Mouse (Mus musculus): ENCODE data around the gene Rnf214.
"Not testable (repeated sequence)": the region's sequence is repeated elsewhere in the genome, so short reads cannot be mapped to it uniquely, and the experiment has no call there.

Gene Rnf214

DNA sequence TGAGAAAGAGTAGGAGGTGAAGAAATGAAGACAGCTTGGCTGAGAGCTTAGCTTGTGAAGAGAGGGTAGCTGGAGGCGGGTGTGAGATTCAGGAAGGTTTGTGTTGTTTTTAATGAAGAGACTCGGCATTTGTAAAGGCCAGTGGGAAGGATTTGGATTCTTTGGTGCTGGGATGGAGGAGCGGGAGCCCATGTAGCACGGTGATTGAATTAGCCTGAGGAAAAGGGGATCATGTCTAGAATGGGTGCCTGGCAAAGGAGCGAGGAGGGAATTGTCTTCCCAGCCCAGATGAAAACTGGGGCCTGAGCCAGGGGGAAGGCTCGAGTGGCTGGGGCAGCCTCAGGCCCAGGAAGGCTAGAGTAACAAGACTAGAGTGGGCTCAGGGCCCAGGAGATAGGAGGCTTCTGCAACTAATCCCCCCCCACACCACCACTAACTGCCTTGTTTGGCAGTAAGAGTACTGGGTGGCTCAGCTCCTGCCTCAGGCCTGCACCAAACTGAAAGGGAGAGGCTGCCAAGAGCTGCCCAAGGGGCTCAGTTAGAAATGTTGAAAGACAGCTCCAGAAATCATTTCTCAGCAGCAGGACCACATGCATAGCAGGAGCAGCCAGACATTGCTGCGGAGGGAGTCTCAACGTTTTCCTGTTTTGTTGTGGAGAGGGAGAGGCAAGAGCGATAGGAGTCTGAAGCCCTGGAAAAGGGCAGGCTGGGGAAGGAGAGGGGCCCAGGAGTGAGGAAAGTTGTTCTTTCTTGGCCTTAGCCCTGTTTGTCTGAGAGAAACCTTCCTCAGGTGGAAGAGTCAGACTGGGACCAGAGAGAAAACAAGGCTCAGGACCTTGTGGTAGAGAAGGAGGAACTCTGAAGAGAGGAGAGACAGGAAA lies 56.9 kb downstream of the Rnf214 start:
- DNase-seq: no peak

GRCm38 (mm10) chr9:45846891-45847460 lies 59.7 kb downstream of the Rnf214 start:
- no peak for DNase-seq

- DNase-seq: not testable (repeated sequence)
These were observed 60.5 kb downstream of the Rnf214 start for GRCm38 (mm10) chr9:45846176-45846575.

GRCm38 (mm10) chr9:45845541-45845940 lies 61.2 kb downstream of the Rnf214 start:
- no peak for DNase-seq

GRCm38 (mm10) chr9:45843780-45844179 lies 62.9 kb downstream of the Rnf214 start:
- no peak for DNase-seq

- no peak for DNase-seq
These were observed 63.7 kb downstream of the Rnf214 start for GRCm38 (mm10) chr9:45843007-45843406.

DNA sequence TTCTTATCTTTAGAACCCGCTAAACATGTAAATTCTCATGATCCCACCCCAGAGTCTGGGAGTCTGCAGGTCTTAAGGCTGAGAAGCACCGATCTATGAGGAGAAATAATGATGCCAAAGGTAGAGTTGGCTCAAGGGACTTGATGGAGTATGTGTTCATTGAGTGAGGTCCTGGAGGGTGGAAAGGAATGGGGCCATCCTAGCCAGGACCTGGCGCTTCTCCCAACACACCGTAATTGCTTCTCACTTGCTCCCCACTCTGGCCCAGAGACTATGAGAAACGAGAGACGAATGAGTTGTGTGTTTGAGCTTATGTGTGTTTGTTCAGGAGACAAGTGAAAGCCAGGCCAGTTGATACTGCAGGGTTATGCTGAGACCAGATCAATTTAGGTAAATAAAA lies 65.3 kb downstream of the Rnf214 start:
- no peak for DNase-seq

- DNase-seq: no peak
These were observed 66.4 kb downstream of the Rnf214 start for GRCm38 (mm10) chr9:45840331-45840730.

DNA sequence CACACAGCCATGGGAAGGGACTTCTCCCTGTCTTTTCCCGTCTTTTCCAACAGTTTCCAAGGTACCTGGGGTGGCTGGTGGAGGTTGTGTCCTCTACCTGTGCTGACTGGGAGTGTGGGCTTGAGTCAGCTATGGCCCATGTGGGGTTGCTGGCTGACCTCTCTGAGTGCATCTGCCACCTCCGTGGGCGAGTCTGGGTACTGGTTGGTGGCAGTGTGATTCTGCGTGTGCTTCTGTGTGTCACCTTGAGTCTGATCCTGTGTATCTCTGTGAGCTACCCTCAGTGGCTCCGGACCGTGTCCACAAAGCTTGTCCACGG lies 66.8 kb downstream of the Rnf214 start:
- no peak for DNase-seq

GRCm38 (mm10) chr9:45839139-45839981 lies 67.4 kb downstream of the Rnf214 start:
- no peak for DNase-seq

GRCm38 (mm10) chr9:45838434-45839138 lies 68.1 kb downstream of the Rnf214 start, which contains the start of gene Bace1:
Bace1 (plus strand) TSS chr9:45838580.
- DNase-seq: peak; percentile 26

DNA sequence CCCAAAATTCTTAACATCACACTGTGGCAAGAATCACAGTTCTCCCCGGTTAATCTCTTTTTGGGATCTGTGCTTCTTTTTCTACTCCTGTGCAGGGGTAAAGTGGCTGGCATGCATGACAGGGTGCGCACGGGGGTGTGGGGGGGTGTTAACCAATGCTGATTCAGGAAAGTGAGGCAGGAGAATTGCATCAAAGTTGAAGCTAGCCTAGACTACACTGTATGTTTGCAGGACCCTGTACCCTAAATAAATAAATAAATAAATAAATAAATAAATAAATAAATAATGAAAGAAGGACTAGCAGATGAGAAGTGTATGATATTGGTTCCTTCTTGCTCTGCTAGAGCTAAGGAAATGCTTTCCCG lies 68.7 kb downstream of the Rnf214 start:
- DNase-seq: no peak

GRCm38 (mm10) chr9:45833461-45833860 lies 73.2 kb downstream of the Rnf214 start:
- no peak for DNase-seq

DNA sequence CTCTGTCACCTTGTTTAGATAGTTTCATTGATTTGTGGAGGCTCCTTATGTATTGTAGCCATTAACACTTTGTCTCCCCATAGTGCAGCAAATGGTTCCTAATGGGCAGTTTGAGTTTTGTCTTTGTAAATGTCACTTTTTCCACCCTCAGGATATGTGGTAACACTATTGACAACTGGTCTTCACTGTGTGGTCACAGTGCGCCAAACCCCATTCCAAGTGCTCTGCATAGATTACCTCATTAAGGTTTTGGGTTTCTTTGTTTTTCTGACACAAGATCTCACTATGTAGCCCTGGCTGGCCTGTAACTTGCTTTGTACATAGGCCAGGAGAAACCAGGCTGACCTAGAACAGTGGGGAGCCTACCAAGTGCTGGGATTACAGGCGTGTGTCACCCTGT lies 73.8 kb downstream of the Rnf214 start:
- no peak for DNase-seq

DNA sequence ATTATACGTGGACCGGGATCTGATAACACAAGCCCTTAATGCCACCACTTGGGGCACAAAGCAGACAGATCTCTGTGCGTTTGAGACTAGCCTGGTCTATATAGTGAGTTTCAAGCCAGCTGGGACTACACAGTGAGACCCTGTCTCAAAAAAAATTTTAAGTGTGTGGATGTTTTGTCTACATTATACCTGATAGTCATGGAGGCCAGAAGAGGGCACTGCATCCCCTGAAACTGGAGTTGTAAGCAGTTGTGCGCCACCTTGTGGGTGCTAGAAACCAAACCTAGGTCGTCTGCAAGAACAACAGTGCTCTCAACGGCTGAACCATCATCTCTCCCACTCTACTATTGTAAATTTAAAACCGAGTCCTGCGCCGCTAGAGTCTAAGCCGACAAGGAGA lies 77.6 kb downstream of the Rnf214 start:
- DNase-seq: peak; percentile 86

GRCm38 (mm10) chr9:45828291-45828963 lies 78.3 kb downstream of the Rnf214 start, which contains the start of gene Cep164:
Cep164 (minus strand) TSS chr9:45828691.
- DNase-seq: peak; percentile 87

DNA sequence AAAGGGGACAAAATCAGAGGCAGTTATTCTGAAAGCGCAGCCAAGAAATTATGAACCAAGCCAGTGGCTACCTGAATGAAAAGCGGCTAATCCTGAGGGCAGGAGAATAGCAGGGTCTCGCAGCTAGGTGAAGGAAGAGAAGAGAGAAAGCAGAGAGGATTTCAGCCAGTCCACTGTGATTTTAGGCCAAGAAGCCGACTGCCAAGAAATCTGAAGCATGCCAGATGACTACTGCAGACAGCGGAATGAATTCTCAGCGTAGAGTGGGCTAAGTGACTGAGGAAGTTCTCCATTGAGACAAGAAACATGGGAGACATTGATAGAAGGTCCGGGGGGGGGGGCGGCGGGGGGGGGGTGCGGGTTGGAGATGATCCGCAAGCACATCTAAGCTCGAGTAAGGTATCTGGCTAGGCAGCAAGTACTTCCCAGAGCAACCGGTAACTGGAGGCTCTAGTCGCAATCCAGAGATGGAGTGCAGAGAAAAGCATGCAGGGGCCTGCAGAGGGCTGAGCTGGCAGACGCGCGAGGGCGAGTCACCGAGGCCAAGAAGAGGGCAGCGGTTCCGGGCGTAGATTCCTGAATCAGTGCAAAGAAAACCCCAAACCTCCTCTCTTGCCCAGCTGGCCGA lies 78.9 kb downstream of the Rnf214 start:
- no peak for DNase-seq

DNA sequence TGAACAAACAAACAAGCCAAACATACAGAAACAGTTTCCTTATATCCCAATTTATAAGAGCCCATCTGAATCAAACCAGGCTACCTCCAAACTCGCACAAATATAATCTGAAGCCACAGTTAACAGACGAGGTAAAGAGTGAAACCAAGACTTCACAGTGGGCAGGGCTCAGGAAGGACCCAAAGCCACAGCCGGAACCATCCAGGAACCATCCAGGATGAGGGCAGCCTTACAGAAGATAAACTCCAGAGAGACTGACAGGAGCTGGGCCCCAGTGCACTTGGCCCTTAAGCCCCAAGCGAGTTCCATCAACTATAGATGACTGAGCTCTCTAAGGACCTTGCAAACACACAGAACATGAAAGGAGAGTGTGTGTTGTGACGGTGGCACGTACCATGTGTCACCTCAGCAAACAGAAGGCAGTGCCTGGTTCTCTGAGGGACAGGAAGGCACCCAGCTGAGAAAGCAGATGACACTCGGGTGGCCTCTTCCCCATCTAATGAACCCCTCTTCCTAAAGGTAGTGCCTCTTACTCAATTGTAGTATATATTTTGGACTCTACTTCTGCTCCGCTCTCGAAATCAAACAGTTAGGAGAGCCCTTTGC lies 88.2 kb downstream of the Rnf214 start:
- DNase-seq: no peak

GRCm38 (mm10) chr9:45815525-45815924 lies 91.2 kb downstream of the Rnf214 start:
- no peak for DNase-seq

DNA sequence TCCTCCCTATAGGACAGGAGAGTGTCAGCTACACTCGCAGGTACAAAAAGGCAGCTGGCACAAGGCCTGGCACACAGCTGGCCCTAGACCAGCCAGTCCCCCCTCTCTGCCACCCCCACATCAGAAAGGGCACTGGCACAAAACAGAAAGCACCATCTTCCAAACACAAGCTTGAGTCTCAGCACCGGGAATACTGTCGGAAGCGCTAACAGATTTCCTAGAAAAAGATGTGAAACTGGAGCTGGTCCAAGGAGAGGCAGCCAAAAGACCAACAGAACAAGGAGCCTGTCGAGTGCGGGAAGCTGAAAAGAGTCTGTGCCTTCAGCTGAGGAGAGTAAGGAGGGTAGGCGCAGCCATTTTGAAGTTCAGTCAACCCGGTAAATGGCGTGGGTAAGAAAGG lies 91.6 kb downstream of the Rnf214 start:
- DNase-seq: no peak

All from thymus, postnatal 14 days (tissue).